Mouse (Mus musculus) kidney, postnatal 0 days (tissue): ENCODE measurements around the gene 4921517D22Rik. TPM values are rescaled to one million over a fixed set of nuclear protein-coding genes. Genes with fewer than 3 reads are reported as not detected.

Experiments
- ATAC-seq: fragments of 200-750 bp; cut with Nextera tagmentation; replicated peaks from 2 replicates; pipeline ENCODE4 v1.8.0; 2017; ENCODE audit warnings: low read depth, moderate number of reproducible peaks, moderate TSS enrichment, moderate library complexity; ENCODE audit not compliant: low FRiP score
- DNase-seq: peaks from one replicate; pipeline ENCODE4 v3.0.0-alpha.2; 2016; ENCODE audit warnings: low spot score
- H3K27ac ChIP-seq: fragments of 300-500 bp; sonication (generic); 2 replicates; pipeline ENCODE4 v1.5.1; 2014; ENCODE audit warnings: mild to moderate bottlenecking
- H3K27me3 ChIP-seq: fragments of 300-500 bp; sonication (generic); 2 replicates; pipeline ENCODE4 v1.6.1; 2014; ENCODE audit warnings: low read length, mixed read lengths; ENCODE audit not compliant: insufficient read depth
- H3K36me3 ChIP-seq: fragments of 300-500 bp; sonication (generic); 2 replicates; pipeline ENCODE4 v1.6.1; 2014; ENCODE audit warnings: low read length, mixed read lengths; ENCODE audit not compliant: insufficient read depth
- H3K4me1 ChIP-seq: fragments of 300-500 bp; sonication (generic); replicated peaks from 2 replicates; pipeline ENCODE4 v1.6.1; 2014; ENCODE audit warnings: antibody characterized with exemption, low read length, mixed read lengths; ENCODE audit not compliant: insufficient read depth
- H3K4me2 ChIP-seq: fragments of 300-500 bp; sonication (generic); 2 replicates; pipeline ENCODE4 v1.6.1; 2014; ENCODE audit warnings: mild to moderate bottlenecking, low read length, moderate library complexity, mixed read lengths
- H3K4me3 ChIP-seq: fragments of 300-500 bp; sonication (generic); replicated peaks from 2 replicates; pipeline ENCODE4 v1.5.1; 2014; ENCODE audit warnings: low read depth, low read length
- H3K9ac ChIP-seq: fragments of 300-500 bp; sonication (generic); 2 replicates; pipeline ENCODE4 v1.6.1; 2014; ENCODE audit warnings: low read depth, low read length
- H3K9me3 ChIP-seq: fragments of 300-500 bp; sonication (generic); replicated peaks from 2 replicates; pipeline ENCODE4 v1.6.1; 2016; ENCODE audit warnings: low read length, inconsistent platforms, mixed read lengths
- CTCF ChIP-seq: IDR thresholded peaks from 2 replicates; pipeline ENCODE4 v1.5.1; 2016; ENCODE audit warnings: antibody characterized with exemption, low read depth, mild to moderate bottlenecking, moderate library complexity
- WGBS: fragments of 180-500 bp; shearing (Covaris S2); extraction: QIAGEN DNeasy Blood & Tissue Kit; methylation state at CpG from one replicate; pipeline ENCODE4 v1.1.7; 2014; 5-methylcytosine and 5-hydroxymethylcytosine counted together
- polyA plus RNA-seq: library from polyadenylated mRNA; unstranded; fragments of >200 nt; fragmentation: Nextera tagmentation; extraction: Ambion mirVana; gene quantifications from 2 replicates; pipeline ENCODE4 v1.2.1, GENCODE M21; 2015

4921517D22Rik gene
- polyA plus RNA-seq, 1 experiment from 2014 or later: not detected

DNA sequence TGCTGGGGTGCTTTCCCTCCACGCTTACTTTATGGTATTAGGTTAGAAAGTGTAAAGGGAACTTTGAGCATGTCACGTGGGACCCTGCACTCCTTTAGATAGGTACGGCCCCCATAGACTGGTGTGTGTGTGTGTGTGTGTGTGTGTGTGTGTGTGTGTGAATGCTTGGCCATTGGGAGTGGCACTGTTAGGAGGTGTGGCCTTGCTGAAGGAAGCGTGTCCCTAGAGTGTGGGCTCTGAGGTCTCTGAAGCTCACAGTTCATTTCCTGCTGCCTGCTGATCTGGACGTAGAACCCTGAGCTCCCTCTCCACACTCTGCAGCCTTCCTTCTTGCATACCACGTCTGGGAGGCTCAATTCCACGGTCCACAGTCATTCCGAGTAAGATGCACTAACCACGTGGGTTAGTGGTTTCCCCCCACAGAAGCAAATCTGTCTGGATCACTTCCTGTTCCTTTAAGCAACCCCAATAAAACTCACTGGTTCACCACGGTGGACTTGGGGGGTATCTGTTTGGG lies 37.5 kb downstream of the 4921517D22Rik start:
- no peak overlapping the region for H3K4me2 ChIP-seq
- no peaks in the 10 kb centered on the region for H3K9me3 ChIP-seq
- H3K27me3 ChIP-seq: no peaks in the 10 kb centered on the region
- TF ChIP-seq CTCF: no peak
- DNase-seq (no peak), ATAC-seq (no peak)
- H3K9ac ChIP-seq: no peak overlapping the region
- 0 out of 2 replicates have a peak, but pooled peaks cover 2% of the 10 kb centered on the region for H3K36me3 ChIP-seq
- 0 out of 2 replicates have a peak, but pooled peaks cover 5% of the 10 kb centered on the region for H3K4me1 ChIP-seq
- H3K27ac ChIP-seq: peak overlapping the region; percentile 20; the same call in 1 of the 2 replicates
- WGBS: 46% methylated on average over 10 of the region's 10 CpGs
- H3K4me3 ChIP-seq: no peak overlapping the region

DNA sequence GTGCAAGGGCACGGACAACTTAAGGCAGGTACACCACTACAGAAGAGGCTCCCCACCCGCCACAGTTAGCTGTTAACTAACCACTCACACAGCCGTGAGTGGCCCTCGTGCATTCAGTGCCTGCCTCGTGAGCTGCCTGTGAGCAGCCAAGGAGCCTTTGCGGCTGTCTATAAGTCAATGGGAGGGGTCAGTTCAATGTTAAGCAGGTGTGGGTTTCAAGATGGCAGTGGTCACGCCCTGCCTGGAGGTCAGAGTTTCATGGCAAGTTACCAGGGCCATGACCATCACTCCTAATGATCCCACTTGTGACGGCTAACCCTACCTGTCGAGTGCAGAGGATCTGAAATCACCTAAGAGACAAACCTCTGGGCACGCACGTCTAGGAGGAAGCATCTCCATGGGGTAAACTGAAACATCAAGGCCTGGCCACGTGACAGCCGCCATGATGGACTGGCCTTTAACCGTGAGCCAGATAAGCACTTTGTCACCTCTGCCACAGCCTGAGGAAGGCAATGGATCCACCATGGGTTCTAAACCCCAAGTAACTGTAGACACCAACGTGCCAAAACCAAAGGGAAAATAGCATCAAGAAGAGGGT lies 38.1 kb downstream of the 4921517D22Rik start:
- Histone ChIP-seq H3K27me3 (no peaks in the 10 kb centered on the region), H3K36me3 (0 out of 2 replicates have a peak, but pooled peaks cover 2% of the 10 kb centered on the region), H3K9me3 (no peaks in the 10 kb centered on the region), H3K4me3 (no peak overlapping the region), H3K9ac (no peak overlapping the region), H3K27ac (no peak overlapping the region), H3K4me2 (no peak overlapping the region), H3K4me1 (0 out of 2 replicates have a peak, but pooled peaks cover 5% of the 10 kb centered on the region)
- no peak for TF ChIP-seq CTCF
- 92% methylated on average over 15 of the region's 15 CpGs for WGBS
- no peak for DNase-seq
- no peak for ATAC-seq

DNA sequence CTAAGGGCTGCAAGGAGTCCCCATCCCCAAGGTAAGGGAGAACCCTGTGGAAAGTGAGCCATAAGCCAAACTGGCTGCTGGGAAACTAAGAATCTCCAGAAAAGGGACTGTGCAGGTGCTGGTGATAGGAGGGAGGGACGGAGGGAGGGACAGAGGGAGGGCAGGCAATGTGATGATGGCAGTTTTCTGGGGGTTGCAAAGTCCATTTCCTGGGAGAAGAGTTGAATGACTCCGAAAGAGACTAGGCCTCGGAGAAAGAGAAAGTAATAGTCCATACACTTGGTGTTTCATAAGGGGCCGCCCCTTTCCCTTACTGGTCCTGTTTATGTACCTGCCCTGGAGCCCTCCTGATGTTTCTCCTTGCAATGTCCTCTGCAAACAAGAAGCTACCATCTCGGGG lies 39.4 kb downstream of the 4921517D22Rik start:
- no peak for TF ChIP-seq CTCF
- no peak overlapping the region for H3K4me2 ChIP-seq
- H3K27ac ChIP-seq: no peak overlapping the region
- no peaks in the 10 kb centered on the region for H3K27me3 ChIP-seq
- H3K4me1 ChIP-seq: 0 out of 2 replicates have a peak, but pooled peaks cover 5% of the 10 kb centered on the region
- no peak overlapping the region for H3K9ac ChIP-seq
- H3K9me3 ChIP-seq: no peaks in the 10 kb centered on the region
- ATAC-seq: no peak
- H3K4me3 ChIP-seq: no peak overlapping the region
- H3K36me3 ChIP-seq: 0 out of 2 replicates have a peak, but pooled peaks cover 2% of the 10 kb centered on the region
- no peak for DNase-seq
- WGBS: 95% methylated on average over 5 of the region's 5 CpGs

DNA sequence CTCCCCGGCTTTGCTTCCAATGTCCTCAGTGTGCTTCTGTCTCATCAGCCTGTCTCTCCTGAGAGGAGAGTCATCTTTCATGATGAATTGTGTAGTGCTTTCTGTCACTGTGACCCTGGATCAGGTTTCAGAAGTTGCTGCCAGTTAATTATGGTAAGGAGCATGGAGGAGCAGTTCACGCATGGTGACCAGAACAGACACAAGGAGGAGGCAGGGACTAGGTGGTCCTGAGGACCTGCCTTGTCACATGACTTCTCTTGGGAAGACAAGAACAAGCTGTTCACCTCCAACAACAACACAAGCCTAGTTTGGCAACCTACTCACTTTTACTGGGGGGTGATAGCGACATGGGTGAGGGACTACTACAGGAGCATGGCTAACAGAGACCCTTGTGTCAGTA lies 40.8 kb downstream of the 4921517D22Rik start:
- Histone ChIP-seq H3K27me3 (no peaks in the 10 kb centered on the region), H3K4me1 (0 out of 2 replicates have a peak, but pooled peaks cover 5% of the 10 kb centered on the region), H3K4me3 (no peak overlapping the region), H3K4me2 (no peak overlapping the region), H3K9me3 (no peaks in the 10 kb centered on the region), H3K27ac (no peak overlapping the region), H3K36me3 (no peaks in the 10 kb centered on the region), H3K9ac (no peak overlapping the region)
- 50% methylated on average over 3 of the region's 3 CpGs for WGBS
- no peak for TF ChIP-seq CTCF
- DNase-seq: peak; percentile 48
- no peak; the same call in 1 of the 2 replicates for ATAC-seq

DNA sequence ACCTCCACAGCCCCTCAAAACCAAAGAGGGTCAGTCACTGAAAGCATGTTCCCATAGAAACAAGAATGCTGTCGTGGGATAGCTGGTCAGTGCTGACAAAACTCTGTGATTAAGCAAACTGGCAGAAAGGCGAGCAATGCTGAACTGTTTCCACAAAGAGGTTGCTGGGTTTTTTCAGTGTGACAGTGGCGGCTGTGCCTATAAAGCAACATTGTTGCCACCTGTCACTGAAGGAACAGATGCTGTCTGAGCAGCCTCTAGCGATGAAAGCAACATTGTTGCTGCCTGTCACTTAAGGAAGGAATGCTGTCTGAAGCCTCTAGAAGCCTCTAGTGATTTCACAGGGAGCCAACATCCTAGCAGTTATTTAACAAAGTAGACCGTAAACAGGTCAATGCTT lies 41.3 kb downstream of the 4921517D22Rik start:
- Histone ChIP-seq H3K4me1 (0 out of 2 replicates have a peak, but pooled peaks cover 5% of the 10 kb centered on the region), H3K4me3 (no peak overlapping the region), H3K4me2 (no peak overlapping the region), H3K9ac (no peak overlapping the region), H3K36me3 (no peaks in the 10 kb centered on the region), H3K27me3 (no peaks in the 10 kb centered on the region), H3K9me3 (no peaks in the 10 kb centered on the region), H3K27ac (no peak overlapping the region)
- DNase-seq (no peak), ATAC-seq (no peak)
- no peak for TF ChIP-seq CTCF
- 38% methylated on average over 5 of the region's 5 CpGs for WGBS

DNA sequence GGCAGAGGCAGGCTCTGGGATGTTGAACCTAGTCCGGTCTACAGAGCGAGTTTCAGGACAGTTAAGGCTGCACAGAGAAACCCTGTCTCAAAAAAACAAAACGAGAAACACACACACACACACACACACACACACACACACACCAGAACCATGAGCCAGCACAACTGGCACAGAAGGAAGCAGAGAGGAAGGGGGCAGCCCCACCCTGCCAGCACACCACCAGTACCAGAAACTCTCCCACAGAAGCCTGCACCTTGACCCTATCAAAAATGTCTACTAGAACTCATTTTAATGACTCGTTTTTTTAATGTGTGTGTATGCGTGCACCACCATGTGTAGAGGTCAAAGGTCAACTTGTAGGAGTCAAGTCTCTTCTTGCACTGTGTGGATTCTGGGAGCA lies 44.1 kb downstream of the 4921517D22Rik start:
- Histone ChIP-seq H3K27me3 (no peaks in the 10 kb centered on the region), H3K27ac (no peak overlapping the region), H3K4me1 (peaks cover 9% of the 10 kb centered on the region; the same call in 1 of the 2 replicates), H3K9ac (no peak overlapping the region), H3K36me3 (no peaks in the 10 kb centered on the region), H3K4me2 (no peak overlapping the region), H3K9me3 (no peaks in the 10 kb centered on the region), H3K4me3 (no peak overlapping the region)
- ATAC-seq (peak; percentile 33), DNase-seq (no peak)
- TF ChIP-seq CTCF: no peak
- 55% methylated on average over 5 of the region's 5 CpGs for WGBS
